Mouse (Mus musculus) layer of hippocampus, postnatal 10 days (tissue): ENCODE results near the gene Gfod1. TPM values are rescaled to one million over a fixed set of nuclear protein-coding genes. Genes with fewer than 3 reads are reported as not detected.

ENCODE experiments used
- DNase-seq, 2 experiments: peaks; one replicate each; pipeline ENCODE4 v3.0.0; 2021; ENCODE audit warnings: low spot score in 2 of 2
- total RNA-seq, 2 experiments: library from RNA; stranded (reverse); gene quantifications; 2 replicates each; pipeline ENCODE4 v1.2.3; 2021

The Gfod1 gene
- total RNA-seq, 2 experiments from 2014 or later, result 42.2 to 42.8 TPM

DNA sequence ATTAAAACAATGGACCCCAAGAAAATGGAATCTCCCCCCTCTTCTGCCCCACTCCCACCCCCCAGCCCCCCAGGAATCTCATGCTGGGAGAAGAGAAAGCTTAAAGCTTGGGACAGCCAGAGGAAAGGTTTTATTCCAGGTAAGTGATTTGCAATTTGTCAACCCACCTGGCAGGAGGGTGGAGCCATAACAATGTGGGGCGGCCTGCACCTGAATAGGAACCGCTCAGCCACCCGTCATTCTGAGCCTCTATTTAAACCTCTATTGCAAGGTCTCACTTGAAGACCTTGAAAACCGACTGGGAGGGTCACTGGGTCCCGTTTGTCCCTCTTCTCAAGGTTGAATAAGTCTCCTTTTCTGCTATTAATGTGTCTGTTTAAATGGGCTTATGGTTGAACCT, 3.6 kb downstream of the Gfod1 start:
- no peak for DNase-seq

DNA sequence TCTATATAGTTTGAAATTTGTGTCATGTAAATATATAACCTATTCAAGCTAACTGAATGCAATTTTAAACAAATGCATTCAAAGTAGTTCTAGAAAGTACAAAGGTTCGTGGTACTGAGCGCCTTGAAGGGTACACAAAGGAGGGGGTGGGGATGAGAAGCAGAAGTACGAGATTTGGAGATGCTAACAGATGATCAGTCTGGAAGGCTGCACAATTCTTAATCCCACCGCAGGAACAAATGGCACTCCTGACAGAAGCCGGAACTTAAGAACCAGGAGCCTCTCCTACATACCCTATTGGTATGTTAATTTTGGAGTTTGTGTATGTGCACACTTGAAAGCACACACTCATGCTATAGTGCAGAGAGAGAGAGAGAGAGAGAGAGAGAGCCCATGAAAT, 4.8 kb downstream of the Gfod1 start:
- no peak for DNase-seq

DNA sequence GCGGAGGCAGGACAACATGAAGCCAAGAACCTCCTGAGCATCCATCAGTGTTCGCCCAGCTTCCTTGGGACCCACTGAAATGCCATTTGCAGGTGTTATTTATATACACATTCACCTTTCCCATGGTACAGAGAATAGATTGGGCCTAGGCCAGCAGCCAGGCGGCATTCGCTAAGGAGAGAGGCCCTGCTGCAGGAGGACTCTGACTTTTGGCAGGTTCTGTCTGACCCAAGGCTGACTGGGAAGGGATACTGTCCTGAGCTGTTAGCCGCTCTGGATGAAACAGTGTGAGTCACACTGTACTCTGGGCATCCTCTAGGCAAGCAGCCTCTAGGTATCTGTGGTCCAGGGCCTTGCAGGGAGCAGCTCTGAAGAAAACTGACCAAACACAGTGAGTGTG, 6.4 kb downstream of the Gfod1 start:
- no peak for DNase-seq

DNA sequence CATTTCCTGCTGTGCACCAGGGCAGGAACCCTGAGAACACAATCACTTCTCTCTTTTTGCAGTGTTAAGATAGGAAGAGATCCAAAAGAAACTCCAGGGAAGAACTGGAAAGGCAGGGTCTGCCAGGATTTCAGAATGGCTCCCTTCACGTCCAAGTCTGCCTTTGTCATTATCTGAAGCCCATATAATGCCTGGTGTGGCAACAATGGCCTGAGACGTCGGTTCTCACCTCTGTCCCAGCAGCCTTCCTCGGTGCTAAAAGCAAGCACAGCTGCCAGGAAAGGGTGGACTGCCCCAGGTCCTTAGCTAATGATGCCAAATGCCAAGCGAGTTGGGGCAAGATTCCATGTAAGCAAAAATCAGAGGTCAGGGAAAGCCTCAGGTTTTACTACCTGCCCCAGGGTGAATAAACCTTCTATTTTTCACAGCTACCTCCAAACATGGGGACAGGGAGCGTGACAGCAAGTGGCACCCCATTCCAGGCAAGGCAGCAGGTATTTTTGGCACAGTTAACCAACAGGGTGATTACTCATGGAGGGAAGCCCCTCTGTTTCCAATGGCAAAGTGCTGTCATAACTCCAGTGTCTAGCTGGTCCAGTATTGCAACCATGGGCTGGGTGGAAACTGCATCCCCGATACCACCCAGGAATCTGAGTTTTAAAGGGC, 7.7 kb downstream of the Gfod1 start:
- DNase-seq, result no peak

DNA sequence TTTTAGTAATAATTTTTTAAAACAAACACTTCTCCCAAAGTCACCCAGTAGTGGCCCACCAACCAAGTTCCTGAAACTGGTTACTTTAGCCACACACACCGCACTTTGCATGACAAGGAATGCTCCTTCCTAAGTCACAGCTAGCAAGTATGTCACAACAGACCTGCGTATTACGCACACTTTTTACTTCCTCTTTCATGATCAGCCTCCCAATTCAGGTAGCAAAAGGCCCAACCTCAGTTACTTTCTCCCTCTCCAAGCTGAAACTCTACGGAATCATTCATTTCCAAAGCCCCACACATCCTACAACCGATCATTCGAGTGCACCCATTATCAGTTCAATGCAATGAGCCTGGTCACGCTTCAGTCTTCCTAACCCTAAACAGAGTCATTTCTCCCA, 8.3 kb downstream of the Gfod1 start:
- DNase-seq, result no peak

DNA sequence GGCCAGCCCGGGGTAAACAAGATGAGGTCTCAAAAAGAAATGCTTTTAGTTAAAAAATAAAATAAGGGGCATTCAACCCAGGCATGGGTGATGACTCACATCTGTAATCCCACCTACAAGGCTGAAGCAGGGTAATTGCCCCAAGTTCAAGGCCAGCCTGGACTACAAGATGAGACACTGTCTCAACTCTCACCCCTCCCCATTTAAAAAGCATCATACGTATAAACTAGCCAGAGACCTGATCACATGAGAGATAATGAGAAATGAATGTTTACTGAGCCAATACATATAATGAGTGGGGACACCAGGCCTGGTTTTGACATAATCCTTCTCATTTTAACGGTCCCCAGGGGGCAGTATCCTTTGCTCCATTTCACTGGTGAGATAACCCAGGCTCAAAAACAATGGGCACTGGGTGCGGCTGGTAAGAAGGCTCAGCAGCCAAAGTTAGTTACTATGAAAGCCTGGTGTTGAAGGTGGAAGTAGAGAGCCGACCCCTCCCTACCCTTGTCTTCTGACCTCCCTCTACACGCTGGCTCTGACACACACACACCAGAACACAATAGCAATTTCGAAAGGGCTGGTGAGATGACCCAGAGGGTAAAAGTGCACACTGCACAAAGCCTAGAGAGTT, 8.9 kb downstream of the Gfod1 start:
- DNase-seq, result no peak

DNA sequence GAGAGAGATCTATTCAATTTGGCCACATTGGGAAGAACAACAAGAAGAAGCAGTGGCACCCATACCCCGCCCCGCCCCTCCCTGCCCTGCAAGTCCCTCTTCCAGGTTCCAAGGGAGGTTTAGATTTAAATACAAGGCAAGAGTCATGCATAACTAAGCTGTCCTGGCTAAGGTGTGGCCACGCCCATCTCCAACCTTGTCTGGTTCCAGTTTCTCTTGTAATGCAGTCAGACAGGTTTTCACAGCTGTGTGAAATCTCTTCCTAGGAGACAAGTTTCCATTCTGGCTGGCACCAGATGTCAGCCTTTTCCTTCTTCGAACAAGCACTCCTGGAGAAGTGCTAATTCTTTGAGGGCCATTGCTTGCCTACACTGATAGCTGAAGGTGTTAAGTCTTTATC, 11.1 kb downstream of the Gfod1 start:
- no peak for DNase-seq

DNA sequence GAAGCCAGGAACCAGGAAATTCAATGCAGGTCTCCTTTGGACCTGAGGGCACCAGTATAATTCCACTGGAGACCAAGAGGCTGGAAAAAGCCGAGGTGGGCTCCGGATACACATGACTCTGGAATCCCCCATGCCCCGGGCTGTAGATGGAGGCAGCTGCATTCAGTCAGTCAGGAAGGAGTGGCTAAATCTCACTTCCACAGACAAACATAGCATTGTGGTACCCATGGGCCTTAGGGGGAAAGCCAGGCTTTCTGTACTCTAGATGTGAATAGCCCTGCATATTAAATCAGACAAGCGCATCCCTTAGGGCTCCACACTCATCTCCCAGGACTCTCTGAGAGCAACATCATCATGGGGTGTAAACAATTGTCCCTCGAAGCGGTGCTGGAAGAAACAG, 14.9 kb downstream of the Gfod1 start:
- DNase-seq, result no peak

DNA sequence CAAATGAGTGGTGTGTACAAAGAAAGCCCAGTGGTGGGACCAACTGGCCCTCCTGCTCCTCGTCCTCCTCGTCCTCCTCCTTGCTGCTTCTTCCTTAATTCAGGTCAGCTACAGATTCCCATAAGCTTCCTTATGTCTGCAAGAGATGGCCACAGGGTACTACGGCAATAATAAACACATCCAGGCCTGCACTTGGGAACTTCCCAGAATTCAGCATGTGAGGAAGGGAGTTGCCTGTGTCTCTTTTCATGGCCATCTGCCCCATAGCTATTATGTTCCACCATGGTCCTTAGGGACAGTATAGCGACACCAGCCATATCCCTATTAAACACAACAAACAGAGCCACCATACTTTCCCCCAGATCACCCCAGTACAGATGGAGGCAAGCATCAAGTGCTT, 15.5 kb downstream of the Gfod1 start:
- no peak for DNase-seq

DNA sequence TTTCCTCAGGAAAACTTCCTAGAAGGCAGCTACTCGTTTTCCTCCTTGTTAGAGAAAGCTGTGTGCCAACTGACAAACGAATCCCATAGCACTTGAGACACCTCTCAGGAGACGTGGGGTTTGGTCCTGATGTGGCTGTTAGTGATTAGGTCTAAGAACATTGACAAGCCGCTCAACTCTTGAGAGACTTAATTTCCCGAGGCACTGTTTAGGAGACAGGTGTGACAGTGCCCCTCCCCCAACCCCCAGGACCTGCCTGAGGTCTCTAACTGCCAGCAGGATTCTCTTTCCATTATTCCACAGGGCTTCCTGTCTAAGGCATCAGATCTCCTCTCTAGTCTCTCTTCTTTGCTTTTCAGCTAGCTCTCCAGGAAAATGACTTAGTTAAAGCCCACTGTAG, 15.9 kb downstream of the Gfod1 start:
- DNase-seq, result no peak

DNA sequence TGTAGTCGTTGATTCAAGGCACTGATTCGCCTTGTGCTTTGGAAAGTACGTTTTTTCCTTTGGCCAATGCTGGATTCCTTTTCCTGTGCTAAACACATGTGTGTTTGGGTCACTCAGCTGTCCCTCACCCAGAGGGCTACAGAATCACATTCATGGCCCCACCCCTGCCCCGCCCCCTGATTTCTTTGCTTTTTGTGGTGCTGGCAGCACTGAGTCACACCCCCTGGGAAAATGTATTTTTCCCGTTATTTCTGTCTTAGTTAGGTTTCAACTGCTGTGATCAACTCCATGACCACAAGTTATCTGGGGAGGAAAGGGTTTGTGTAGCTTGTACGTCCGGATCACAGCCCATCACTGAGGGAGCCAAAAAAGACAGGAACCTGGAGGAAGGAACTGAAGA, 17.1 kb downstream of the Gfod1 start:
- no peak for DNase-seq

DNA sequence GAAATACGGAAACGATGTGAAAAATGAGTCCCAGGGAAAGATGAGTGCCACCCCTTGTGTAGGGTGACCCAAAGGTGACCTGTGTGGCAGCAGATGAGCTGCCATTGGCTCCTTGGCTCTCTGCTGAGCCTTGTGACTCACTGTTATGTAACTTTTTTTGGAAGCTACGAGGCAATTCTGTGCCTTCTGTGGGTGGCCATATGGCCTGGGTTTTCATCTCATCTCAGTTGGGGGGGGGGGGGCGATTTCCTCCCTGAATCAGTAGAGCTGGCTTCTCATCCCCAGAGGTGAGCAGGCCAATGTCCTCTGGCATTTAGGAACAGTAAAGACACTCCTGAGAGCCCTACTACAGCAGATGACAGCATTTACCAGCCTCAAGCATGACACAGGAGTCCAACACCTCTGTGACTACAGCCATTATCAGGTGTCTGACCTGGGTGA, 19.2 kb downstream of the Gfod1 start:
- DNase-seq, result no peak

DNA sequence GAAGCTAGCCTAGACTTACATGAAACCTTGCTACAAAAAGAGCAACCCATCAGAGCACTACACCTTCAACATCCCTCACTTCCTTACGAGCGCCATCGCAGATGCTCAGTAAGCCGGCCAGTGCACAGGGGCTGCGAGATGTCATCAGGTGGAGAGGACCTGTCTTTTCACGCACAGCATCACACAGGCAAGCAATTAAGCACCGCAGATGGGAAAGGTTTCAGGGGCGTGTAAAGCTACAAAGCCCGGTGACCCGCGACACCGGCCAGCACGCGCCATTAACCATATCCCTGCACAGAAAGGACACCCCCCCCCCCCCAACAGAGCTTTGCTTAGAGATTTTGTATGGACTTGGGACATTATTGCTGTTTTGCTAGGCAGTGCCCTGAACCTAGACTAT, 30.1 kb downstream of the Gfod1 start:
- DNase-seq, result no peak

DNA sequence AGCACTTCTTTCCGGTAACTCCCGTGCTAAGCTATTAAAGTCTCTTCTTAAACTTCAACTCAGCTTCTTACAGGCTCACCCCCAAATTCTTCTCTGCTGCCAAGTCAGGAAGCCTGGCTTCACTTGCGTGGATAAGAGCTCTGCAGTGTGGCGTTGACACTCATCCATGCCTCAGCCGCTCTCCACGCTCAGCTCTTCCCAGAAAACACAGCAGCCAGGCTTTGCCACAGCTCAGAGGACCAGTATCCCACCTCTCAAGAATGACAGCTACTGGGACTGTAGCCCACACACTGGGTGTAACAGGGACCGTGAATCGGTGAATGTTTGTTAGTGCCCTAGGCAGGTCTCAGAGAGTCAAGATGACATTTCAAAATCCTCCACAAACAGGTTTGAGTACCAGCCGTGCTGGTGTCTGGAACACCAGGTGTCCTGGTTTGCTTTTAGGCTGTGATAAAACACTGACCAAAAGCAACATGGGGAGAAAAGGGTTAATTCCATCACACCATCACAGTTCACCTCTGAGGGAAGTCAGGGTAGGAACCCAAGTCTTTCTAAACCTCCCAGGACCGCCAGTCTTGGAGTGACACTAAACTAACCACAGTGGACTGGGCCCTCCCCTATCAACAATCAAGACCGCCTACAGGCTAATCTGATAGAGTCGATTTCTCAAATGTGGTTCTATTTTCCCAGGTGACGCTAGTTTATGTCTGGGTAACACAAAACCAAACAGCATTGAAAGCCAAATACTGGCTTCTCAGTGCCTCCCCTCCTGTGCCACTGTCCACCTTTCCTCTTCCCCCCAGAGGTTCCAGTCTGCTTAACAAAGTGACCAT, 31.5 kb downstream of the Gfod1 start:
- no peak for DNase-seq

DNA sequence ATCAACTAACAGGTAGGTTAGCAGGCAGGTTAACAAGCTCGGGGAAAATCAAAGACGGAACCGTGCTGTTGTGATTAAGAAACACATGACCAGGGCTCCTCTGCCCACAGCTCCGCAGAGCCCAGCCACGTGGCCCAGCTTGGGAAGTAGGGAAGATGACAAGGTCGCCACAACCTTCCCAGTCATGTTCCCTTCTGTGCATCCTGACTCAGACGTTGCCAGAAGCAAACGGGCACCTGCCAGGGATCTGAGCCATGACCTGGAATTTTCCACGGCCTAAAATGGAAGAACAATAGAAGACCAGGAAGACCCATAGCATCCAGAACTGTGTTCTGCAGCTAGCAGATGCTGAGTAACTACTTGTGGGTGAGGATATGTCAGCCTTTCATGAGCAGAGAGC, 32.5 kb downstream of the Gfod1 start:
- no peak for DNase-seq

DNA sequence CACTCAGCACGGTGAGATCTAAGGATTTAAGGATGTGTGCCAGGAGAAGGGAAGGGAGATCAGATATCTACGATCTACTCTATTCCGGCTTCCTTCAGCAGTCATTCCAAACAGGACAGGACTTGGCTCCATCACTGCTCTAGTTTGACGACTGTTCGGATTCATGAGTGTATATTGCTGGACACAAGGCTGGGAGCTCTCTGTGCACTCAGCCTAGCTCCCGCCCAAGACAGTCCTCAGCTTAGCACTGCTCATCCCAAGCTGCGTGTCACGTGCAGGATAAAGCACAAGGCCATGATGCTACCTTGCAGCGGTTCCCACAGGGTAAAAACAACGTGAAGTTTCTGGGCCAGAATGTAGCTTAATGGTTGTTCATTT, 33.8 kb downstream of the Gfod1 start:
- no peak for DNase-seq

DNA sequence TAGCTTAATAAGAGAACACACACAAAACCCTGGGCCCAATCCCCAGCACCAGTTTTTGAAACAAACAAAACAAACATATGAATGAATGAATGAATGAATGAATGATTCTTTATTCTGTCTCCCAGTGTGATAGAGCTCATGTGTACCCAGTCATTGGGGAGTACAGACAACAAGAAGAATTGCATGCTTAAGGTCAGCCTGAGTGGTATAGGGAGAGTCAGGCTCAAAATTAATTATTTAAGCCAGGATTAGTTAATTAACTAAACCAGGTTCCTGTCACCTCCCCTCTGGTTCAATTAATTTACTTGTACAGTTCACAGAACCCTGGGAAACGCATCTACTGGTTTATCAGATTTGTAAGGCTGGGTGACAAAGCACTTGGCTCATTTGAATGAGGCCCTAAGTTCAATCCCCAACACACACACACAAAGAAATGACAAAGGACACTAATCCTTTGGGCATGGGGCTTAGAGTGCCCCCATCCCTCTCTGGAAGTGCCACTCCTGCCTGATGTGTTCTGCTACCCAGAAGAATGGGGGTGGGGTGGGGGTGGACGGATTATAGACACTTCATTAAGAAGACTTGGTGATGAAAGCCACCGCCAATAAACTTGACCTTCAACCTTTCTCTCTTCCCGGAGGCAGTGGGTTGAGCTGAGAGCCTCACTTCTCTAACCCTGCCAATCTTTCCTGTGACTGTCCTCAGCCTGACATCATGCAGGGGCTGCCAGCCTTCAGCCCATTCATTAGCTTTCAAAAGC, 34.3 kb downstream of the Gfod1 start:
- no peak for DNase-seq

DNA sequence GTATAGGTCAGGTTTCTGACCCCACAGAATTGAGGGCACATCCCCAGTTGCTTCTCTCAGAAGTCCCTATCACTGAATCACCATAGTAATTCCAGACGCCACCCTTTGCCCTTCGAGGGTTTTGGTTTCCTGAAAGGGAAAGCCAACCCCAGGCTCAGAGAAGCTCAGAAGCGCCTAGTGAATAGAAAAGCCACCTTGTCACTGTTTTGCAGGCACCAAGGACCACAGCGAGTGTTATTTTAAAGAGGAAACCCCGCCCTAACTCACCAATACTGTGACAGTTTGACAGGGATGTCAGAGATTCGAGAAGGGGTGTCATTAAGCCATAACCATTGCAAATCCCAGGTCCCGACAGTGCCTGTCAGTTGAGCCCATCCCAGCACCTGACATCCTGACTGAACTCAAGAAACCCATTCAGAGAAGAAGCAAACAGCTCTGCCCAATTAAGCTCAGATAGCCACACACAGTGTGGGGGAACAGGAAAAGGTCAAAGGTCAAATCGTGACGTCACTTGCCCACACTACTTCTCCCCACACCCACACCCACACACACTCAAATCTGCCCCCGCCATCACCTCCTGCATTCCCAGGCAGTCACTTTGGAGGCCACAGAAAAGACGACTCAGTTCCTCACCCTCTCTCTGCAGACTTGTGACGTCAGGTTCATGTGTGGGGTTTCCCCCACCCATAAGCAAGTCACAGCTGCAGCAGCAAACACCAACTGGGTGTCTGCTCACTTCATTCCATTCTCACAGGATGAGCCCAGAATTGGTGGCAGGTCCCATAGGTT, 35.2 kb downstream of the Gfod1 start:
- no peak for DNase-seq

DNA sequence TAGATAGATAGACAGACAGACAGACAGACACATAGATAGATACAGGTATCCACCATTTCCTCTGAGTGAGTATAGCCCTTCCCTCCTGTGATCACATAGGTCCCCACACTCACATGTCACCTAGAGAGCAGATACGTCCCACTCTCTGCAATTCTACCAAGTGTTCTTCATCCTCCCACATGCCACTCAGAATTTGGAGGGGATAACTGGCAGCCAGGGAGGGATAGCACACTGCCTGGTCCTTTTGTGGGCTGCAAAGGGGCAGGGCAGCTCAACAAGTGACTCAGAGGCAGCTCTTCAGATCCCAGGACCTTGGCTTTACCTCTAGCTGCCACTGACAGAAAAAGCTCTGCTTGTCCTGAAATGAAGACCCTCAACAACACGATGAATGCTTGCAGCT, 36.1 kb downstream of the Gfod1 start:
- DNase-seq, result no peak

DNA sequence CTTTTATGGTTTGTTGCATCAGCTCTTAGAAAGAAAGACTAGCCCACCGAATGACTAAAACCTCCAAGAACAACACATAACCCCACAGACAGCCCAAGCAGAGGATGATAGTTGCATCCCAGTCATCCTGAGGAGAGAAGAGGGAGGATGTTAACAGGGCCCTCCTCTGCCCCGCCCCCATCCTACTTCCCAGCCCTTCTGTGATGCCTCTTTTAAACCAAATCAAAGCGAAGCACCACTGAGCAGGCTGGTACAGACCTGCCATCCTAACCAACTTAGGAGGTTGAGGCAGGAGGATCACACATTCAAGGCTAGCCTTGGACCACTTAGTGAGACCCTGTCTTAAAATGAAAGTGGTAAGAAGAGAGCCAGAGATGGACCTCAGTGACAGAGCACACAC, 36.8 kb downstream of the Gfod1 start:
- DNase-seq, result no peak

DNA sequence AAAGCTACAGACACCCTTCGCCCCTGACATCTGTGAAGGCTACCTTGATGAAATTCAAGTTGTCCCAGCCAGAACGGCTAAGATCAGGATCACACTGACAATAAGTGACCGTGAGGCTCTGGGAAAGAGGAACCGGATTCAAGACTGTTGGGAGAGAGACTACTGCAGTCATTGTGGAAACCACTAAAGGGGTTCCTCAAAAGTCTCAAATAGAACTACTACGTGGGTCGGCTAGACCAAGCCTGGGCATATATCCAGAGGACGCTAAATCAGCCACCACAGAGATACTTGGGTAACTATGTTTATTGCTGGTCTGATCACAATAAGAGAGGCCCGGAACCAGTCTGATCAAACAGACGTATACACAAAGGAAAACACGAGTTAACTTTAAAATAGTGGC, 37.6 kb downstream of the Gfod1 start:
- no peak for DNase-seq
